Mouse (Mus musculus) layer of hippocampus, postnatal 36 days (tissue): ENCODE results near the gene Ttll3. TPM values are rescaled to one million over a fixed set of nuclear protein-coding genes. Genes with fewer than 3 reads are reported as not detected.

Experiments
- DNase-seq, 2 experiments: peaks; one replicate each; pipeline ENCODE4 v3.0.0; 2022
- microRNA-seq, 2 experiments: library from miRNA; unstranded; fragments of <30 nt; microRNA quantifications; one replicate each; pipeline ENCODE4 v1.2.0; 2021
- total RNA-seq, 2 experiments: library from RNA; stranded (reverse); gene quantifications; 2 replicates each; pipeline ENCODE4 v1.2.3; 2021

The Ttll3 gene
- total RNA-seq, 2 experiments from 2014 or later, result 17.8 to 19.3 TPM

DNA sequence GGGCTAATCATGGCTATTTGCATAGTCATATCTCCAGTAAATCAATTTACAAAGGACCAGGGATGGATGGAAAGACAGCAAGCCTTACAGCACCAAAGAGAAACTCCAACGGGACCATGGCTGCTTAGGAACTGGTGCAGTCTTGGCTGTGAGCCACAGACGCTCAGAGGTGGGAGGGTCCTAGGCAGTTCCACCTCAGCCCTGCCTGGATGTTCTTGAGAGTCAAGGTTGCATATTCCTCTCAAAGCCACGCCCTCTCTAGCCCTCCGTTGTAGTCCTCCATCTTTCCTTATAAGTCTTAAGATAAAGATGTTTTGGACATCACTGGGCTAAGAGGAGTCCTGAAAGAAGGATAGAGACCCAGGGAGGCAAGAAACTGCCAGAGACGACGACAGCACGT, 75.0 kb downstream of the Ttll3 start:
- no peak for DNase-seq

Small RNA genes within 50 kb of the gene (microRNA-seq; reads per million reads assigned to microRNA genes)
- 0 reads per million in 2 experiments for gene Gm24387

Other genes with a start within 250 kb of the Ttll3 start
- gene Lhfpl4, start 193.9 kb upstream of the Ttll3 start, total RNA-seq, result 10 to 100 TPM; 75.6 to 78.2 TPM
- 10 to 100 TPM; 12.6 to 14.5 TPM for gene Mtmr14, start 151.4 kb upstream of the Ttll3 start, total RNA-seq
- 10 to 100 TPM; 17.6 to 22.7 TPM for gene Cpne9, start 107.0 kb upstream of the Ttll3 start, total RNA-seq
- 10 to 100 TPM; 36.3 to 39.4 TPM for gene Brpf1, start 82.1 kb upstream of the Ttll3 start, total RNA-seq
- gene Ogg1, start 62.3 kb upstream of the Ttll3 start, total RNA-seq, result 1 to 10 TPM; 8.3 to 9.5 TPM
- gene Camk1, start 45.3 kb upstream of the Ttll3 start, total RNA-seq, result 10 to 100 TPM; 48.6 to 50.1 TPM
- gene Tada3, start 11.4 kb upstream of the Ttll3 start, total RNA-seq, result 10 to 100 TPM; 53.4 to 56.1 TPM
- 100 to 1,000 TPM; 296 to 329 TPM for gene Arpc4, start 11.1 kb upstream of the Ttll3 start, total RNA-seq
- gene Rpusd3, start 30.1 kb downstream of the Ttll3 start, total RNA-seq, result 10 to 100 TPM; 31.1 to 32.4 TPM
- gene Cidec, start 46.5 kb downstream of the Ttll3 start, total RNA-seq, result not detected
- 10 to 100 TPM; 43.4 to 50.6 TPM for gene Jagn1, start 53.3 kb downstream of the Ttll3 start, total RNA-seq
- under 1 TPM; 0.25 to 0.27 TPM for gene Il17re, start 69.2 kb downstream of the Ttll3 start, total RNA-seq
- gene Il17rc, start 82.2 kb downstream of the Ttll3 start, total RNA-seq, result 1 to 10 TPM; 6.4 to 9.7 TPM
- 100 to 1,000 TPM; 122 to 133 TPM for gene Creld1, start 94.0 kb downstream of the Ttll3 start, total RNA-seq
- gene Prrt3, start 112.7 kb downstream of the Ttll3 start, total RNA-seq, result 10 to 100 TPM; 52.8 to 54.1 TPM
- gene Emc3, start 142.4 kb downstream of the Ttll3 start, total RNA-seq, result 10 to 100 TPM; 75.1 to 82.0 TPM
- 1 to 10 TPM; 1.9 to 2.5 TPM for gene Fancd2, start 142.4 kb downstream of the Ttll3 start, total RNA-seq
- under 1 TPM; 0.28 to 0.50 TPM for gene Fancd2os, start 211.5 kb downstream of the Ttll3 start, total RNA-seq
- gene Brk1, start 215.5 kb downstream of the Ttll3 start, total RNA-seq, result 100 to 1,000 TPM; 224 to 232 TPM
- gene Vhl, start 234.7 kb downstream of the Ttll3 start, total RNA-seq, result 10 to 100 TPM; 50.8 to 50.9 TPM
- gene Irak2, start 249.2 kb downstream of the Ttll3 start, total RNA-seq, result 10 to 100 TPM; 15.3 to 24.8 TPM